Mouse (Mus musculus) left cerebral cortex, adult 8-10 months (tissue): ENCODE results near the gene Crb2. TPM values are rescaled to one million over a fixed set of nuclear protein-coding genes. Genes with fewer than 3 reads are reported as not detected.

Experiments
- total RNA-seq, 4 experiments: library from RNA; stranded (reverse); gene quantifications; 2 replicates each; pipeline ENCODE4 v1.2.4; 2022

The Crb2 gene
- total RNA-seq, 4 experiments from 2014 or later = 3.1 to 5.0 (median 4.3) TPM

Other genes with a start within 250 kb of the Crb2 start
- gene Strbp, start 72.4 kb upstream of the Crb2 start, total RNA-seq = 100 to 1,000 TPM; 285 to 339 (median 298) TPM